8 mouse cellular contexts compared by ENCODE assay signal in genomic region chr16:21644066-21644561, GRCm38 (mm10). TPM values are rescaled to one million over a fixed set of nuclear protein-coding genes. Genes with fewer than 3 reads are reported as not detected.
DNase-seq lines count a peak whose midpoint lies in the region; ATAC-seq lines count a peak whose summit lies in the region.

No protein-coding gene starts in this region.

- no peak overlapping the region for H3K9ac ChIP-seq in neural tube, embryonic 11.5 days (ENCODE audit: low read length)
- H3K9ac ChIP-seq in hindbrain, embryonic 13.5 days, result peak overlapping the region; percentile 44; the same call in 1 of the 2 replicates
- H3K9ac ChIP-seq in midbrain, embryonic 12.5 days (replicated peaks), result no peak overlapping the region; the same call in 1 of the 2 replicates

- H3K27ac ChIP-seq in neural tube, embryonic 11.5 days (ENCODE audit: low read depth, low read length), result 0 out of 2 replicates have a peak overlapping the region, but pooled peaks have one; percentile 56
- peak overlapping the region; percentile 63 for H3K27ac ChIP-seq in hindbrain, embryonic 13.5 days
- H3K27ac ChIP-seq in limb, embryonic 10.5 days, result peak overlapping the region; percentile 72
- peak overlapping the region; percentile 54 for H3K27ac ChIP-seq in midbrain, embryonic 12.5 days (replicated peaks)

- no peaks in the 10 kb centered on the region; the same call in 1 of the 2 replicates for H3K4me1 ChIP-seq in neural tube, embryonic 11.5 days (ENCODE audit: control insufficient read depth, insufficient read depth, low read length)
- peaks cover 24% of the 10 kb centered on the region for H3K4me1 ChIP-seq in hindbrain, embryonic 13.5 days (replicated peaks)
- H3K4me1 ChIP-seq in limb, embryonic 10.5 days, result peaks cover 24% of the 10 kb centered on the region
- peaks cover 14% of the 10 kb centered on the region for H3K4me1 ChIP-seq in midbrain, embryonic 12.5 days

- DNase-seq in neural tube, embryonic 11.5 days (ENCODE audit: low spot score), result peak; percentile 27
- DNase-seq in neural tube, embryonic 10.5 days (ENCODE audit: extremely low spot score, low spot score), result no peak
- peak; percentile 25 for DNase-seq in forelimb bud, embryonic 11.5 days (ENCODE audit: low read depth, low spot score)
- peak; percentile 55 for DNase-seq in limb, embryonic 10.5 days (ENCODE audit: low spot score)
- DNase-seq in thymus, postnatal 36 days, result peak; percentile 9 to 22
- DNase-seq in retina, embryonic 14.5 days (ENCODE audit: low spot score), result no peak

- no peaks in the 10 kb centered on the region for H3K9me3 ChIP-seq in neural tube, embryonic 11.5 days (ENCODE audit: control insufficient read depth, low read length)
- no peaks in the 10 kb centered on the region for H3K9me3 ChIP-seq in hindbrain, embryonic 13.5 days
- H3K9me3 ChIP-seq in limb, embryonic 10.5 days (replicated peaks), result no peaks in the 10 kb centered on the region
- H3K9me3 ChIP-seq in midbrain, embryonic 12.5 days, result no peaks in the 10 kb centered on the region

- no peak overlapping the region for H3K4me3 ChIP-seq in neural tube, embryonic 11.5 days (ENCODE audit: low read depth, low read length)
- H3K4me3 ChIP-seq in hindbrain, embryonic 13.5 days, result no peak overlapping the region
- H3K4me3 ChIP-seq in limb, embryonic 10.5 days, result no peak overlapping the region
- no peak overlapping the region for H3K4me3 ChIP-seq in midbrain, embryonic 12.5 days

- 48% methylated on average over 17 of the region's 17 CpGs for WGBS in neural tube, embryonic 11.5 days
- 50% methylated on average over 17 of the region's 17 CpGs for WGBS in hindbrain, embryonic 13.5 days
- 40% methylated on average over 17 of the region's 17 CpGs for WGBS in limb, embryonic 10.5 days
- 46% methylated on average over 17 of the region's 17 CpGs for WGBS in midbrain, embryonic 12.5 days

- no peak overlapping the region; the same call in 1 of the 2 replicates for H3K4me2 ChIP-seq in neural tube, embryonic 11.5 days (ENCODE audit: low read depth)
- no peak overlapping the region for H3K4me2 ChIP-seq in hindbrain, embryonic 13.5 days
- H3K4me2 ChIP-seq in midbrain, embryonic 12.5 days (replicated peaks), result no peak overlapping the region

- H3K27me3 ChIP-seq in neural tube, embryonic 11.5 days (ENCODE audit: control insufficient read depth, insufficient read depth, low read length), result no peaks in the 10 kb centered on the region
- no peaks in the 10 kb centered on the region for H3K27me3 ChIP-seq in hindbrain, embryonic 13.5 days
- H3K27me3 ChIP-seq in limb, embryonic 10.5 days (ENCODE audit: low read depth, poor library complexity, severe bottlenecking), result no peaks in the 10 kb centered on the region
- no peaks in the 10 kb centered on the region for H3K27me3 ChIP-seq in midbrain, embryonic 12.5 days

- no peaks in the 10 kb centered on the region for H3K36me3 ChIP-seq in neural tube, embryonic 11.5 days (ENCODE audit: control insufficient read depth, insufficient read depth, low read length)
- H3K36me3 ChIP-seq in hindbrain, embryonic 13.5 days, result peaks cover 37% of the 10 kb centered on the region
- H3K36me3 ChIP-seq in limb, embryonic 10.5 days, result peaks cover 6% of the 10 kb centered on the region; the same call in 1 of the 2 replicates
- H3K36me3 ChIP-seq in midbrain, embryonic 12.5 days, result peaks cover 25% of the 10 kb centered on the region

- no peak for ATAC-seq in neural tube, embryonic 11.5 days (ENCODE audit: insufficient read depth, low FRiP score, low TSS enrichment)
- ATAC-seq in hindbrain, embryonic 13.5 days (ENCODE audit: low FRiP score), result peak; percentile 41
- ATAC-seq in midbrain, embryonic 12.5 days (ENCODE audit: low FRiP score, low read depth), result peak; percentile 45; the same call in 1 of the 2 replicates

RNA-seq across cellular contexts. Expression of gene 2510009E07Rik, which starts 50.4 kb away (rescaled TPM):
- polyA plus RNA-seq in neural tube, embryonic 11.5 days (2014; fragmentation: Nextera tagmentation; extraction: Ambion mirVana), result 37.6 and 43.5 TPM in 2 replicates
- 46.1 and 48.6 TPM in 2 replicates for polyA plus RNA-seq in hindbrain, embryonic 13.5 days (2015; fragmentation: Nextera tagmentation; extraction: Ambion mirVana)
- 4.7 and 7.3 TPM in 2 replicates for polyA plus RNA-seq in limb, embryonic 10.5 days (2016; fragmentation: Nextera tagmentation; extraction: Ambion mirVana)
- polyA plus RNA-seq in midbrain, embryonic 12.5 days (2016; fragmentation: Nextera tagmentation; extraction: Ambion mirVana), result 144 and 150 TPM in 2 replicates

Comparison
In these comparisons a context has a peak if more than half of its experiments do, and no peak if none do; other contexts are left out.
1. DNase-seq: peak in neural tube, embryonic 11.5 days (single experiment), forelimb bud, embryonic 11.5 days (single experiment), limb, embryonic 10.5 days (single experiment) and thymus, postnatal 36 days (2 of 2); none in neural tube, embryonic 10.5 days (single experiment) and retina, embryonic 14.5 days (single experiment).
2. Peak in every context shown above with its lines, with median percentiles within 50 percentile points of each other: H3K27ac ChIP-seq.